Mouse (Mus musculus) Muller cell, postnatal 12 days (primary cell): ENCODE measurements around the gene Mterf2.

ENCODE experiments used
- DNase-seq: peaks from one replicate; pipeline ENCODE4 v3.0.0-alpha.2; 2015; ENCODE audit errors: inconsistent ontology term

Mterf2 gene

GRCm38 (mm10) chr10:85127395-85128287 lies at the start of gene Mterf2:
Gene Mterf2, minus strand, starts transcription at chr10:85128027.
- peak; percentile 95 for DNase-seq

- no peak for DNase-seq
Measured at GRCm38 (mm10) chr10:85176640-85177039, 48.8 kb upstream of the Mterf2 start.

- no peak for DNase-seq
Measured at GRCm38 (mm10) chr10:85165306-85165705, 37.5 kb upstream of the Mterf2 start.

GRCm38 (mm10) chr10:85164791-85165190 lies 37.0 kb upstream of the Mterf2 start:
- peak; percentile 75 for DNase-seq

- peak; percentile 85 for DNase-seq
Measured at GRCm38 (mm10) chr10:85161745-85162351, 34.0 kb upstream of the Mterf2 start.

GRCm38 (mm10) chr10:85159989-85160619 lies 32.3 kb upstream of the Mterf2 start:
- DNase-seq: no peak

- no peak for DNase-seq
Measured at GRCm38 (mm10) chr10:85157451-85157850, 29.6 kb upstream of the Mterf2 start.

- peak; percentile 35 for DNase-seq
Measured at GRCm38 (mm10) chr10:85154195-85154594, 26.4 kb upstream of the Mterf2 start.

GRCm38 (mm10) chr10:85149226-85149625 lies 21.4 kb upstream of the Mterf2 start:
- DNase-seq: no peak

- no peak for DNase-seq
Measured at GRCm38 (mm10) chr10:85146282-85146681, 18.5 kb upstream of the Mterf2 start.

GRCm38 (mm10) chr10:85141465-85141864 lies 13.6 kb upstream of the Mterf2 start:
- DNase-seq: no peak

- DNase-seq: no peak
Measured at GRCm38 (mm10) chr10:85136573-85136972, 8.7 kb upstream of the Mterf2 start.

- no peak for DNase-seq
Measured at GRCm38 (mm10) chr10:85128453-85128852, 626 bp upstream of the Mterf2 start.

GRCm38 (mm10) chr10:85125184-85125583 lies 2.6 kb downstream of the Mterf2 start:
- no peak for DNase-seq

GRCm38 (mm10) chr10:85114409-85114808 lies 13.4 kb downstream of the Mterf2 start:
- no peak for DNase-seq

- peak; percentile 74 for DNase-seq
Measured at GRCm38 (mm10) chr10:85103085-85103885, 24.5 kb downstream of the Mterf2 start.

- DNase-seq: peak; percentile 97
Measured at GRCm38 (mm10) chr10:85102247-85103084, 25.4 kb downstream of the Mterf2 start, which contains the start of the genes Fhl4 and Tmem263. Gene Fhl4, minus strand, starts transcription at chr10:85102495. Gene Tmem263, plus strand, starts transcription at chr10:85102627.

GRCm38 (mm10) chr10:85101841-85102240 lies 26.0 kb downstream of the Mterf2 start:
- no peak for DNase-seq

GRCm38 (mm10) chr10:85071605-85072152 lies 56.1 kb downstream of the Mterf2 start:
- no peak for DNase-seq
